Mouse (Mus musculus) hindbrain, embryonic 13.5 days (tissue): Measurements from ENCODE around the gene Igfn1. TPM values are rescaled to one million over a fixed set of nuclear protein-coding genes. Genes with fewer than 3 reads are reported as not detected.

Experiments
- ATAC-seq: fragments of 200-750 bp; cut with Nextera tagmentation; 2 replicates; pipeline ENCODE4 v1.8.0; 2017; ENCODE audit warnings: moderate TSS enrichment; ENCODE audit not compliant: low FRiP score
- H3K27ac ChIP-seq: fragments of 300-500 bp; sonication (generic); 2 replicates; pipeline ENCODE4 v1.5.1; 2015; ENCODE audit warnings: inconsistent platforms, mild to moderate bottlenecking, moderate library complexity
- H3K27me3 ChIP-seq: fragments of 300-500 bp; sonication (generic); 2 replicates; pipeline ENCODE4 v1.6.1; 2015; ENCODE audit warnings: mild to moderate bottlenecking, inconsistent platforms
- H3K36me3 ChIP-seq: fragments of 300-500 bp; sonication (generic); 2 replicates; pipeline ENCODE4 v1.6.1; 2015; ENCODE audit warnings: mild to moderate bottlenecking, inconsistent platforms
- H3K4me1 ChIP-seq: fragments of 300-500 bp; sonication (generic); replicated peaks from 2 replicates; pipeline ENCODE4 v1.6.1; 2015; ENCODE audit warnings: inconsistent platforms
- H3K4me2 ChIP-seq: fragments of 300-500 bp; sonication (generic); 2 replicates; pipeline ENCODE4 v1.6.1; 2015; ENCODE audit warnings: inconsistent platforms, mild to moderate bottlenecking, moderate library complexity
- H3K4me3 ChIP-seq: fragments of 300-500 bp; sonication (generic); 2 replicates; pipeline ENCODE4 v1.5.1; 2015; ENCODE audit warnings: mild to moderate bottlenecking, inconsistent platforms
- H3K9ac ChIP-seq: fragments of 300-500 bp; sonication (generic); 2 replicates; pipeline ENCODE4 v1.6.1; 2015; ENCODE audit warnings: mild to moderate bottlenecking, inconsistent platforms
- H3K9me3 ChIP-seq: fragments of 300-500 bp; sonication (generic); 2 replicates; pipeline ENCODE4 v1.6.1; 2016; ENCODE audit warnings: inconsistent platforms
- WGBS: fragments of 180-500 bp; shearing (Covaris S2); methylation state at CpG from one replicate; pipeline ENCODE4 v1.1.7; 2015; 5-methylcytosine and 5-hydroxymethylcytosine counted together
- polyA plus RNA-seq: library from polyadenylated mRNA; unstranded; fragments of >200 nt; fragmentation: Nextera tagmentation; extraction: Ambion mirVana; gene quantifications from 2 replicates; pipeline ENCODE4 v1.2.1, GENCODE M21; 2015

Igfn1 gene
- polyA plus RNA-seq, 1 experiment from 2014 or later, result not detected

DNA sequence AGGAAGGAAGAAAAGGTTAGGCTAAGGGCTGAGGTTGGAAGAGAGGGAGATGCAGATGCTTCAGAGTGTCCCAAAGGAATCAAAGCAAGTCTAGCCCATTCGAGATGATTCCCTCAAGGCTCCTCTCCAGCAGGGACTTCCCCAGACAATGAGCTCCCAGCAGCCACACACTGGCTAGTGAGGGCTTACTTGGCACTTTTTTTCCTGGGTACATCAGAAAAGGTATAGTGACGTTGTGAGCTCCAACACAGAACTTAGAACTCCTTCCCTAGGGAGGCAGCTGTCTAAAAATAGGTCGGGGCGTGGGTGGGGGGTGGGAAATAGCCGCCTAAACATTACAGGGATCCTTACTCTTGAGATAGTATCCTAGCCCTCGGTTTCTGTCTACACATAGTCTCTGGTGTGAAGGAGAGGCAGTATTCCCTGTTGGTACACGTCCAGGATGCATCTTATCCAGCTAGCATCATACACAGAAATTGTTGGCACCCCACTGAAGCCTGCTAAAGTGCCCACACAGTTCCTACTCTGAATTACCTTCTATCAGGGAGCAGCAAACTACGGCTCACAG is 6.3 kb downstream of the Igfn1 start:
- H3K9me3 ChIP-seq, result no peaks in the 10 kb centered on the region
- no peak overlapping the region for H3K9ac ChIP-seq
- WGBS, result 67% methylated on average over 8 of the region's 8 CpGs
- H3K36me3 ChIP-seq, result no peaks in the 10 kb centered on the region
- ATAC-seq, result no peak
- no peak overlapping the region for H3K4me3 ChIP-seq
- no peaks in the 10 kb centered on the region for H3K4me1 ChIP-seq
- no peak overlapping the region for H3K27ac ChIP-seq
- H3K4me2 ChIP-seq, result no peak overlapping the region
- no peaks in the 10 kb centered on the region; the same call in 1 of the 2 replicates for H3K27me3 ChIP-seq

DNA sequence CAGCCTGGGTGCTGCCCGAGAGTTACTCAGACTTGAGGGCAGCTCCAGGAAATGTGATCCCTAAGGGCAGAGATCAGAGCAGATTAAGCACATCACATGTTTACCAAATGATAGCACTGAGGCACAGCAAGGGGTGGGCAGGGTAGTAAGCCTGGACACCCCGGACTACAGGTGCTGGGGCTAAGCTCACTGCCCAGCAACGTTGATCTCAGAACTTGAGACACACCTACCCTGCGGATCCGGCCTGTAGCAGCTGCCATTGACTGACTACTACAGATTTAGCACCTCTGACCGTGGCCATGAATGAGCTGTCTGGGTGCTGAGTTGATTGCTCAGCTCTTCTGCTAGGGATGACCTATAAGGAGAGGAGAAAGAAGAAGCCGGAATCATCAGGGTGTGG is 8.6 kb downstream of the Igfn1 start:
- no peak overlapping the region for H3K9ac ChIP-seq
- H3K36me3 ChIP-seq, result no peaks in the 10 kb centered on the region
- H3K4me2 ChIP-seq, result no peak overlapping the region
- ATAC-seq, result no peak
- no peaks in the 10 kb centered on the region for H3K27me3 ChIP-seq
- H3K4me3 ChIP-seq, result no peak overlapping the region
- WGBS, result 81% methylated on average over 7 of the region's 7 CpGs
- H3K9me3 ChIP-seq, result no peaks in the 10 kb centered on the region
- no peaks in the 10 kb centered on the region for H3K4me1 ChIP-seq
- H3K27ac ChIP-seq, result no peak overlapping the region

DNA sequence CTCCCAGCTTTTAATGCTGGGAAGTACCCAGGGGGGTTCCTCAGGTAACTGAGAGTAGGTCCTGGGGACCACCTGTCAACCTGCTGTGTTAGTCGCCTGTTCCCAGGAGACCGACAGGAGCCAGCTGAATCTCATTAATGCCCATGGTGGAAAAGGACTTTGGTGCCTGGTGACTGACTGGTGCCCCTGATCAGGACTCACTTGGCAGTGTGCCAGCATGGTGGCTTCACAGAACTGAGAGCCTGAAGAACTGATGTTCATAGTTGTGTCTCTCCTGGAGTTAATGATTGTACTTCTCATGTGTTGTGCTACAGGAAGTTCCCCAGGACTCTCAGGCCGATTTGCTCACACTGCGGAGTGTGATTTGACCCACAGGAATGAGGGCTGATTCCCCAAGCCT is 12.7 kb downstream of the Igfn1 start:
- H3K4me1 ChIP-seq, result no peaks in the 10 kb centered on the region
- H3K9me3 ChIP-seq, result no peaks in the 10 kb centered on the region
- ATAC-seq, result no peak
- H3K36me3 ChIP-seq, result no peaks in the 10 kb centered on the region
- H3K27ac ChIP-seq, result no peak overlapping the region
- H3K27me3 ChIP-seq, result no peaks in the 10 kb centered on the region
- H3K4me2 ChIP-seq, result no peak overlapping the region
- 86% methylated on average over 4 of the region's 4 CpGs for WGBS
- H3K9ac ChIP-seq, result no peak overlapping the region
- no peak overlapping the region for H3K4me3 ChIP-seq

DNA sequence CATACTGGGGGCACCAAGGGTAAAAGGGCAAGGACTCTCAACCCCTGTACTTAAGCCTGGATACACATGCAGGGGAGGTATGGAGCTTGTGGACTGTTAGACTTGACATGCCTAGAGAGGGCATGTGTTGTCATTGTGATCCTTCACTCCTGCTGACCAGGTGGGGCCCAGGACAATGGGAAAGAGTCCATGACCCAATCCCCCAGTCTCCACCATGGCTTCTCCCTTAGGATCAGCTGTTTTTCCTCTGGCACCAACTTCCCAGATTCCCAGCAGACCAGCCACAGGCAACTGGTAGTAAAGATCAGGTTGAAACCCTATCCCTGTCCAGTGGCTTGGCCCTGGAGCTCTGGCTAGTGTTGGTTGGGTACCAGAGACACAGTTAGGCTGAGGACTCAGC is 16.3 kb downstream of the Igfn1 start:
- Histone ChIP-seq H3K9me3 (no peaks in the 10 kb centered on the region), H3K27ac (no peak overlapping the region), H3K4me3 (no peak overlapping the region), H3K9ac (no peak overlapping the region), H3K4me1 (no peaks in the 10 kb centered on the region), H3K4me2 (no peak overlapping the region), H3K36me3 (no peaks in the 10 kb centered on the region), H3K27me3 (no peaks in the 10 kb centered on the region)
- ATAC-seq, result no peak

DNA sequence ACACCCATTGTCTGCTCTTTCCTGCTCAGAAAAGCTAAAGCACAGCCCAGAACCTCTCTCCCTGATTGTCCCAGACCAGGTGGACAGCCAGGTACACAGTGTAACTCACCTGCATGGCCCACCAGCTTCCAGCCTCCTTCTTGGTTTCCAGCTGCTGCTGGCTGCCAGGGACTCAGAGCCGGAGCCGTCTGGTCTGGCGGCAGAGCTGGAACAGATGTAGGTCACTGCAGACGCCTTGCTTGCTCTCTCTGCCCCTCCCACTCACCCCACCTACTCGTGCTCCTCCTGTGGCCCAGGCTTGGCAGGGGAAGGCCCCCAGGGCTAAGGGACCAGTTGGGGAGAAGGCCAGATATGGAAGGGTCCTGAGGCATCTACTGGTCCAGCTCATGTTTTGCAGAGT is 22.0 kb downstream of the Igfn1 start:
- H3K4me3 ChIP-seq, result no peak overlapping the region
- no peaks in the 10 kb centered on the region for H3K9me3 ChIP-seq
- no peak for ATAC-seq
- H3K9ac ChIP-seq, result no peak overlapping the region
- no peak overlapping the region for H3K4me2 ChIP-seq
- no peaks in the 10 kb centered on the region for H3K27me3 ChIP-seq
- 57% methylated on average over 4 of the region's 5 CpGs for WGBS
- no peak overlapping the region for H3K27ac ChIP-seq
- no peaks in the 10 kb centered on the region for H3K36me3 ChIP-seq
- H3K4me1 ChIP-seq, result no peaks in the 10 kb centered on the region

DNA sequence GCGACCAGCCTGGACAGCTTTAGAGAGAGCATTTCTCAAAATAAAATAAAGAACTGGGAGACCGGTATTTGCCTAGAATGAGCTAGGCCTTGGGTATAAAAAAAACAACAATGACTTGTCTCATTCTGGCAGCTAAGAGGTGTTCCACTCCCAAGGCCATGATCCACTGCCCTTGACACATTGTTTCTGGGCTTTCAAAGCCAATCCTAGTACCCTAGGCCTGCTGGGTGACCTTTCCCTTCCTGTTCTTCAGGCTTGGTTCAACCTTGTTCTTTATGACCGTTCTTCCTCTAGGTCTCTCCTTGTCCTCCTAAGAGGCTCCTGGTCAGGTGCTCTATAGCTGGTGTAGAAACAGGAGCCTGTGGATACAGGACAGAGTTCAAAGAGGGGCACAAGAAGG is 33.6 kb downstream of the Igfn1 start:
- H3K4me2 ChIP-seq, result no peak overlapping the region
- H3K9me3 ChIP-seq, result no peaks in the 10 kb centered on the region
- ATAC-seq, result no peak
- no peak overlapping the region for H3K4me3 ChIP-seq
- no peaks in the 10 kb centered on the region for H3K4me1 ChIP-seq
- H3K27ac ChIP-seq, result no peak overlapping the region
- no peaks in the 10 kb centered on the region for H3K36me3 ChIP-seq
- H3K9ac ChIP-seq, result no peak overlapping the region
- H3K27me3 ChIP-seq, result no peaks in the 10 kb centered on the region
- 92% methylated on average over 3 of the region's 3 CpGs for WGBS

DNA sequence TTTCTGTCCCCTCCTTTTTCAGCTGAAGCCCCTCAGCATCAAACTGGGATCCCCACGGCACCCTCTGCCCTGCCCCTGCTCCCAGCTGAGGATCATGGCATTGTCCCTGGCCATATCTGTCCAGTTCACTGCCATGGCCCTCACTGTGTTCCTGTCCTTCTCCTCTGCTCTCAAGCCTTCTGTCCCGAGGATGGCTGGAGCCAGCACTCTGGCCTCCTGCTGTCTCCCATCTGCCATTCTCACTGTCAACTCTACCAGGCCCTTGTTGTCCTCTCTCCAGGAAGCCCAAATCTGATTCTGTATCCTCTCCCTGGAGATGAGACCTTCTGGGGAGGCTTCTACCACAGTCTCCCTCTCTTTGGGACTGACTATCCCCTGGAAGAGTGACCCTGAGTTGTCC is 35.7 kb downstream of the Igfn1 start:
- no peak overlapping the region for H3K27ac ChIP-seq
- WGBS, result 60% methylated on average over 2 of the region's 2 CpGs
- H3K27me3 ChIP-seq, result no peaks in the 10 kb centered on the region
- H3K9me3 ChIP-seq, result no peaks in the 10 kb centered on the region
- no peaks in the 10 kb centered on the region for H3K36me3 ChIP-seq
- no peak for ATAC-seq
- no peak overlapping the region for H3K4me3 ChIP-seq
- no peaks in the 10 kb centered on the region for H3K4me1 ChIP-seq
- no peak overlapping the region for H3K4me2 ChIP-seq
- no peak overlapping the region for H3K9ac ChIP-seq

DNA sequence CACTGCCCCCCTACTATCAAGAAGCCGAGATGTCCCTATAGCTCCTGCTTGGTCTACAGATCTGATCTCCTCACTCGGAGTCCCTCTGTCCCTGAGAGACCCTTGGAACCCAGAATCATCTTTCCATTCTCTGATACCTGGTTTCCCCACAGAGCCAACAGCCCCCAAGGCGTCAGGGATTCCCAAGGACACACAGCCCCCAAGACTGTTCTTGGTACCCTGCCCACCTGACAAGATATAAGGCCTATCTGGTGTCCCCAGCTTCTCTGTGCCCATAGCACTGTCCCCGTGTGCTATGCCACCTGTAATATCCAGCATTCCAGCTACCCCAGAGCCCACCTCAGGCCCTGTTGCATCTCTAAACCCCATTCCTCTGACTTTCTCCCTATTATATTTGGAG is 38.4 kb downstream of the Igfn1 start:
- no peaks in the 10 kb centered on the region for H3K27me3 ChIP-seq
- H3K4me1 ChIP-seq, result no peaks in the 10 kb centered on the region
- no peak overlapping the region for H3K4me3 ChIP-seq
- H3K9ac ChIP-seq, result no peak overlapping the region
- ATAC-seq, result no peak
- H3K27ac ChIP-seq, result no peak overlapping the region
- no peaks in the 10 kb centered on the region for H3K36me3 ChIP-seq
- H3K4me2 ChIP-seq, result no peak overlapping the region
- no peaks in the 10 kb centered on the region for H3K9me3 ChIP-seq
- WGBS, result 84% methylated on average over 4 of the region's 4 CpGs

DNA sequence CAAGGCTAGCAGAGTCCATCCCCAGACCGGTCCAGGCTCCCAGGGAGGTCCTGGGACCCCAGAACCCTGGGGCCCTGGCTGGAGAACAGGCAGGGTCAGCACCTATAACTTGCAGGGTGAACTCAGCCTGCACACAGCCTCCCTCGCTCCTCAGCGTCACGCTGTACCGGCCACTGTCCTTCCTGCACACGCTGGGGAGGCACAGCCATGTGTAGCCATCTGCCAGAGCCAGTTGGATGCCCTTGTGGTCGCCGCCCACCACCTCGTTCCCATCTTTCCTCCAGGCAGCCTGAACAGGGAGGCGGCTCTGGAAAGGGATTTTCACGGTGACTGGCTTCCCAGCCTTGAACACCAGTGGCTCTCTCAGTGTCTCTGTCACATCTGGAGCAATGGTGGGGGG is 41.6 kb downstream of the Igfn1 start:
- no peaks in the 10 kb centered on the region for H3K9me3 ChIP-seq
- no peak for ATAC-seq
- H3K36me3 ChIP-seq, result no peaks in the 10 kb centered on the region
- no peaks in the 10 kb centered on the region for H3K4me1 ChIP-seq
- no peak overlapping the region for H3K27ac ChIP-seq
- no peak overlapping the region for H3K4me2 ChIP-seq
- H3K4me3 ChIP-seq, result no peak overlapping the region
- 64% methylated on average over 11 of the region's 11 CpGs for WGBS
- H3K27me3 ChIP-seq, result no peaks in the 10 kb centered on the region
- H3K9ac ChIP-seq, result no peak overlapping the region

DNA sequence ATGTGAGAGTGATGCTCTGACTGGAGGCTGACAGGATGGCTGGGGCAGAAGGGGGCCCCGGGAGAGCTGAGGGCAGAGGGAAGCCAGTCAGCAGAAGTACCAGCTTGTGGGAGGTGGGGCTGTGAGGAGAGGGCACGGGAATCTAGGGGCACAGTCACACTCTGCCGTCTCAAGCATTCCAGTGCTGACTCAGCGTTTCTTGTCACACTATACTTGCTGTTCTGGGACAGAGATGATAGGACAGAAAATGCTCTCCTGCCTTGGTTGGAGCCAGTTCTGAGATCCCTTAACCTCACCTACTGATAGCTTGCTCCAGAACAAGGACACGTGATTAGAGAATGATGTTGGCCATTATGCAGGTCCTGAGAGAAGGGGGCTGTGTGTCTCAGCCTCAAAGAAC is 43.0 kb downstream of the Igfn1 start:
- 68% methylated on average over 5 of the region's 5 CpGs for WGBS
- Histone ChIP-seq H3K9me3 (no peaks in the 10 kb centered on the region), H3K27me3 (no peaks in the 10 kb centered on the region), H3K4me2 (no peak overlapping the region), H3K9ac (no peak overlapping the region), H3K27ac (no peak overlapping the region), H3K4me1 (no peaks in the 10 kb centered on the region), H3K4me3 (no peak overlapping the region), H3K36me3 (no peaks in the 10 kb centered on the region)
- ATAC-seq, result no peak

DNA sequence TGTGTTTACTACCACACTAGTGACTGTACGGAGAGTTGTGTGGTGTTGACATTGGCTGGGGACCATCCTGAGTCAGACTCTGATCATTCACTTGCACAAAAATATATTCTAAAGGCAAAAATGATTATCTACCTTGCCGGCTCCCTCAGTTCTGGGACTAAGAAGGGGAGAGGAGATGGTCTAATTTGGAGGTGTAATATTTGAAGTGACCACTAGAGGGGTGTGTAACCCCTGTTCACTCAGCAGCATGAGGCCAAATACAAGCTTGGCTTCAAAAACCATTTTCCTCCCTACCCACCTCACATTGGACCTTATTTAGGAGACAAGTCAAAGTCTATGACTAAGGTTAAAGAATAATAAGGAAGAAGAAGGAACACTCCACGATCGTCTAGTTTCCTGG is 47.7 kb downstream of the Igfn1 start:
- no peak overlapping the region for H3K4me3 ChIP-seq
- H3K36me3 ChIP-seq, result no peaks in the 10 kb centered on the region
- ATAC-seq, result 0 out of 2 replicates have a peak, but pooled peaks have one; percentile 46
- peaks cover 3% of the 10 kb centered on the region; the same call in 1 of the 2 replicates for H3K27me3 ChIP-seq
- no peak overlapping the region for H3K4me2 ChIP-seq
- no peak overlapping the region for H3K27ac ChIP-seq
- H3K9ac ChIP-seq, result no peak overlapping the region
- H3K9me3 ChIP-seq, result no peaks in the 10 kb centered on the region
- H3K4me1 ChIP-seq, result no peaks in the 10 kb centered on the region
- 59% methylated on average over 4 of the region's 4 CpGs for WGBS

DNA sequence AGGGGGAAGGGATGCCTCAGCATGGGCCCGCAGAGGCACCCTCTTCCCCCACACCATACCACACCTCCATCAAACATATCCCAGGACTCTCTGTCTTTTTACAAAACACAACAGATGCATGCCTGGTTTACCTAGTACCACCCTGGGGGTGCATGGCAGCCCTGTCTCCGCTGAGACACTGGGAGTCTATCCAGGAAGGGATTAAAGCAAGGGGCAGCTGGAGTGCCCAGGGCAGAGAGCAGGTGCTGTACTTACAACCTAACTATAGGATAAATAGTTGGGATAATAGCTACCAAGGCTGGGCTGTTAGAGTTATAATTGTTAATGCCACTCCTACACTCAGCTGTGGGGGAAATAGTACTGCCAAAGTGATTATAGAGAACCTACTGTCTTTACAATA is 57.3 kb downstream of the Igfn1 start:
- no peak overlapping the region for H3K27ac ChIP-seq

DNA sequence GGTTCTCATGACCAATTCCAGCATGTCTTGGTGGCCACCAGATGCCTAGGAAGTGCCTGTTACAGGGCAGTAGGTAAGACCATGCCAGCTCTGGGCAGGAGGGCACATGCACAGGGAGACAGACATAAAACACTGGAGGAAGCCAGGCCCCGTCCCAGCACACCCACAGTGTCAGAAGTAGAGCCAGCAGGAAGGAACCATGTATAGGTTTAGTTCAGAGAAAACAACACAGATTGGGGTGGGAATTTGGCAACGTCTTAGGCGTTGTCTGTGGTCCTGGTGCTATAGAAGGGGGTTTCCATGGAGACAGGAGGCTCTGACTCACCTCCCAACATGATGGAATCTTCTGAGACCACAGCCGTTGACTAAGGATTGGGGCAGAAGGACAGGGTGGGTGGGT is 59.9 kb downstream of the Igfn1 start:
- Histone ChIP-seq H3K9me3 (no peaks in the 10 kb centered on the region), H3K36me3 (no peaks in the 10 kb centered on the region), H3K27ac (no peak overlapping the region), H3K4me1 (0 out of 2 replicates have a peak, but pooled peaks cover 4% of the 10 kb centered on the region), H3K27me3 (peaks cover 14% of the 10 kb centered on the region), H3K4me2 (no peak overlapping the region), H3K4me3 (no peak overlapping the region), H3K9ac (no peak overlapping the region)
- no peak for ATAC-seq
- 59% methylated on average over 4 of the region's 4 CpGs for WGBS

More for the DNA sequence above, 57.3 kb downstream of the Igfn1 start:
- no peaks in the 10 kb centered on the region for H3K9me3 ChIP-seq
- H3K9ac ChIP-seq, result no peak overlapping the region
- H3K4me2 ChIP-seq, result no peak overlapping the region
- no peak for ATAC-seq
- no peak overlapping the region for H3K4me3 ChIP-seq
- no peaks in the 10 kb centered on the region for H3K27me3 ChIP-seq
- 67% methylated on average over 2 of the region's 2 CpGs for WGBS
- 0 out of 2 replicates have a peak, but pooled peaks cover 2% of the 10 kb centered on the region for H3K4me1 ChIP-seq
- H3K36me3 ChIP-seq, result no peaks in the 10 kb centered on the region
